Mouse (Mus musculus) hindbrain, embryonic 16.5 days (tissue): ENCODE data around the gene Tgfb2. TPM values are rescaled to one million over a fixed set of nuclear protein-coding genes. Genes with fewer than 3 reads are reported as not detected.

ENCODE experiments used
- ATAC-seq: fragments of 200-750 bp; cut with Nextera tagmentation; 2 replicates; pipeline ENCODE4 v1.8.0; 2017; ENCODE audit warnings: moderate TSS enrichment, moderate library complexity
- H3K27ac ChIP-seq: fragments of 300-500 bp; sonication (generic); 2 replicates; pipeline ENCODE4 v1.5.1; 2014; ENCODE audit warnings: low read depth, mild to moderate bottlenecking, control low read depth, low read length, moderate library complexity
- H3K27me3 ChIP-seq: fragments of 300-500 bp; sonication (generic); replicated peaks from 2 replicates; pipeline ENCODE4 v1.6.1; 2014; ENCODE audit warnings: low read length; ENCODE audit not compliant: control insufficient read depth, insufficient read depth
- H3K36me3 ChIP-seq: fragments of 300-500 bp; sonication (generic); 2 replicates; pipeline ENCODE4 v1.6.1; 2014; ENCODE audit warnings: mild to moderate bottlenecking, low read length, moderate library complexity, mixed read lengths; ENCODE audit not compliant: control insufficient read depth, insufficient read depth
- H3K4me1 ChIP-seq: fragments of 300-500 bp; sonication (generic); 2 replicates; pipeline ENCODE4 v1.6.1; 2014; ENCODE audit warnings: low read depth, low read length; ENCODE audit not compliant: control insufficient read depth, insufficient read depth
- H3K4me2 ChIP-seq: fragments of 300-500 bp; sonication (generic); 2 replicates; pipeline ENCODE4 v1.6.1; 2014; ENCODE audit warnings: mild to moderate bottlenecking, low read length, control low read depth, moderate library complexity
- H3K4me3 ChIP-seq: fragments of 300-500 bp; sonication (generic); 2 replicates; pipeline ENCODE4 v1.5.1; 2014; ENCODE audit warnings: mild to moderate bottlenecking, low read length, control low read depth, moderate library complexity
- H3K9ac ChIP-seq: fragments of 300-500 bp; sonication (generic); 2 replicates; pipeline ENCODE4 v1.6.1; 2014; ENCODE audit warnings: low read depth, mild to moderate bottlenecking, control low read depth, low read length, moderate library complexity
- H3K9me3 ChIP-seq: fragments of 300-500 bp; sonication (generic); 2 replicates; pipeline ENCODE4 v1.6.1; 2014; ENCODE audit warnings: mild to moderate bottlenecking, low read length, moderate library complexity; ENCODE audit not compliant: control insufficient read depth
- WGBS: fragments of 180-500 bp; shearing (Covaris S2); extraction: QIAGEN DNeasy Blood & Tissue Kit; methylation state at CpG from one replicate; pipeline ENCODE4 v1.1.7; 2014; 5-methylcytosine and 5-hydroxymethylcytosine counted together
- polyA plus RNA-seq: library from polyadenylated mRNA; unstranded; fragments of >200 nt; fragmentation: Nextera tagmentation; extraction: Ambion mirVana; gene quantifications from 2 replicates; pipeline ENCODE4 v1.2.1, GENCODE M21; 2015

Tgfb2 gene
- polyA plus RNA-seq, 1 experiment from 2014 or later = 35.7 TPM

GRCm38 (mm10) chr1:186721846-186722245 is 16.1 kb upstream of the Tgfb2 start:
- Histone ChIP-seq H3K4me1 (peaks cover 3% of the 10 kb centered on the region), H3K9me3 (no peaks in the 10 kb centered on the region), H3K4me2 (no peak overlapping the region), H3K27me3 (no peaks in the 10 kb centered on the region), H3K9ac (no peak overlapping the region), H3K36me3 (0 out of 2 replicates have a peak, but pooled peaks cover 4% of the 10 kb centered on the region), H3K4me3 (no peak overlapping the region), H3K27ac (no peak overlapping the region)
- peak; percentile 76 for ATAC-seq
- WGBS = 34% methylated on average over 12 of the region's 12 CpGs

DNA sequence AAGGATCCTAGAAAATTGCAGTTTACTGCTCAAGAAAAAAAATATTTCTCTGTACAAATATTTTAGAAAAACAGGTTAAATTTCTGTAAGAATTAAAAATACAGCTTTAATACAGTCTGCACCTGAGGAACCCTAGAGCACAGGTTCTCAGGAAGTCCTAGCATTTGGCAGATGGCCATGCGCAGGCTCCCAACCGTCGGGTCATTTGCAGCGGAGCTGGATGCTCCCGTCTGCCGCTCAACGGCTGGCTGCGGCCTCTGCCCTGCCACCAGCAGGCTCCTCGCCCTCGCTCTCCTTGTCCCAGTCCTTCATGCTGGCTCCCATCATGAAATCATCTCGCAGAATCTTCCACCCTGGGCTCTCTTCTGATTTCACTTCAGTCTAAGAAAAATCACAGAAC is 15.4 kb upstream of the Tgfb2 start:
- no peak overlapping the region for H3K4me2 ChIP-seq
- H3K27me3 ChIP-seq = no peaks in the 10 kb centered on the region
- H3K27ac ChIP-seq = no peak overlapping the region
- H3K9ac ChIP-seq = no peak overlapping the region
- no peak for ATAC-seq
- H3K4me3 ChIP-seq = no peak overlapping the region
- H3K9me3 ChIP-seq = no peaks in the 10 kb centered on the region
- 84% methylated on average over 11 of the region's 11 CpGs for WGBS
- H3K36me3 ChIP-seq = 0 out of 2 replicates have a peak, but pooled peaks cover 5% of the 10 kb centered on the region
- peaks cover 3% of the 10 kb centered on the region for H3K4me1 ChIP-seq

DNA sequence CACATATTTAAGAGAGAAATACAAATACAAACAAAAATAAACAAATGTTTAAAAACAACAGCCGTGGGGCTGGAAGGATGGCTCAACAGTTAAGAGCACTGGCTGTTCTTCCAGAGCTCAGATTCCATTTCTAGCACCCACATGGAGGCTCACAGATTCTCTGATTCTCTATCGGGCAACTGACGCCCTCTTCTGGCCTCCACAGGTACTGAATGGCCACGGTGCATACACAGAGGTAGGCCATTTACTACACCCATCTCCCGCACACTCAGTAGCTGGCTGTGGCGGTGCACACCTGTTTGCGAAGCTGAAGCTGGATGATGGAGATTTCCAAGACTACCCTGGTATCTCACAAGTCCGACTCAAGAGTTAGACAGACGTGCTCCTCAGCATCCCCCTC is 13.9 kb upstream of the Tgfb2 start:
- Histone ChIP-seq H3K27ac (no peak overlapping the region), H3K4me2 (no peak overlapping the region), H3K4me1 (peaks cover 3% of the 10 kb centered on the region), H3K9ac (no peak overlapping the region), H3K9me3 (no peaks in the 10 kb centered on the region), H3K27me3 (no peaks in the 10 kb centered on the region), H3K36me3 (0 out of 2 replicates have a peak, but pooled peaks cover 5% of the 10 kb centered on the region), H3K4me3 (no peak overlapping the region)
- 96% methylated on average over 9 of the region's 9 CpGs for WGBS
- no peak for ATAC-seq

DNA sequence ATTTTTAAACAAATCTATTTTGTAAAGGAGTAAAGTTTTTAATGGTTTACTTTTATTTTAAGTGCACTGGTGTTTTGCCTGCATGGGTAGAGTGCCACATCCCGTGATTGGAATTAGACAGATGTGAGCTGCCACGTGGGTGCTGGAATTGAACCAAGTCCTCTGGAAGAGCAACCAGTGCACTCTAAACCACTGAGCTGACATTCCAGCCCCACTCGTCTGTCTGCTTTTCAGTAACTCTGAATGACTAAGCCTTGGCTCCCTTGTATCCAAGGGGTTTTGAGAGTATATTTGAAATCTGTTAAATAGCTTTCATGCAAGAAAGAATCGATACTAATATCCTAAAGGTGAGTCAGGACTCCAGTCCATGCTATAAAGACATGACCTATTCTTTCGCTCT is 13.1 kb upstream of the Tgfb2 start:
- Histone ChIP-seq H3K4me3 (no peak overlapping the region), H3K27ac (no peak overlapping the region), H3K9me3 (no peaks in the 10 kb centered on the region), H3K27me3 (no peaks in the 10 kb centered on the region), H3K36me3 (0 out of 2 replicates have a peak, but pooled peaks cover 5% of the 10 kb centered on the region), H3K4me1 (peaks cover 3% of the 10 kb centered on the region), H3K4me2 (no peak overlapping the region), H3K9ac (no peak overlapping the region)
- WGBS = 77% methylated on average over 5 of the region's 5 CpGs
- ATAC-seq = no peak

DNA sequence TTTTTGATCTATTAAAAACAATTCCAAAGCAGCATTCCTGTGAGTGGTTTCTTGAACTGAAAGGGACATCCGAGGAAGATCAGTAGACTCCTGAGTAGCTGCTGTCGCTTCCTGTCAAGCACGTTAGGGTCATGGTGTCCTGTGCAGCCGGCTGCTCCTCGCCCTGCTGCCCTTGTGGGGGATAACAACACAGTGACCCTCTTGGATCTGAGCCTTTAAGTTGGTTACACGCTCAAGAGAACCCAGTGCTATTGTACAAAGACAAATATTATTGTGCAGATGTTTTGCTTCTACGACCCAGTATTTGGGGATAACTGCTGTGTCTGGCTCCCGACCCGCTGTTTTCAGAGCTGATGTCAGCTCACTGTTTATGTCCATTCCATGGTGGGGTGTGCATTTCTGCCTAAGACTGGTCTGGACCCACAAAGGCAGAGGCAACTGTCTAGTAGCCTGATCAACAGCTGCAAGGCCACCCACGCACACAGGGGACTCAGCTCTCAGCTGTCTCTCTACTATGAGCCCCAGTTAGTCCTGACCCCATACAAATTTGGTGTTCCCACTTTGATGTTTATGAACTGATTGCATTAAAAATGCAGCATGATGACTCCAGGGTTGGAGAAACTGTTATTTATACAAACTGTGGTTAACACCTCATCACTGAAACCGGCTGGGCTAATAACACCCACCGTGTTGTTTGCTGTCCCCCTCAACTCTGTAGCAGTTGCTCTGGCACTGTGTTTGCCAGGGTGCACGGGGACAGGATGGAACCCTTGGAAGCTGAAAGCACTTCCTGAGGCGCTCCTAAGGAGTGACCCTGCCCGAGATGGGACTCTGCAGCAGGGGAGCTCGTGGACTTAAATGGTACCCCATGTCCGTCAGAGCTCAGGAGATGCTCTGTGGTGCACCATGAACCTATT is 9.4 kb upstream of the Tgfb2 start:
- Histone ChIP-seq H3K36me3 (0 out of 2 replicates have a peak, but pooled peaks cover 2% of the 10 kb centered on the region), H3K4me2 (no peak overlapping the region), H3K27ac (no peak overlapping the region), H3K27me3 (no peaks in the 10 kb centered on the region), H3K9ac (no peak overlapping the region), H3K4me1 (no peaks in the 10 kb centered on the region), H3K9me3 (no peaks in the 10 kb centered on the region), H3K4me3 (no peak overlapping the region)
- 80% methylated on average over 17 of the region's 17 CpGs for WGBS
- no peak for ATAC-seq

- Histone ChIP-seq H3K36me3 (0 out of 2 replicates have a peak, but pooled peaks cover 2% of the 10 kb centered on the region), H3K27ac (no peak overlapping the region), H3K9me3 (no peaks in the 10 kb centered on the region), H3K27me3 (no peaks in the 10 kb centered on the region), H3K4me2 (no peak overlapping the region), H3K4me1 (no peaks in the 10 kb centered on the region), H3K9ac (no peak overlapping the region), H3K4me3 (no peak overlapping the region)
- no peak for ATAC-seq
- WGBS = 86% methylated on average over 4 of the region's 4 CpGs
Measured at GRCm38 (mm10) chr1:186714215-186714614, 8.4 kb upstream of the Tgfb2 start.

DNA sequence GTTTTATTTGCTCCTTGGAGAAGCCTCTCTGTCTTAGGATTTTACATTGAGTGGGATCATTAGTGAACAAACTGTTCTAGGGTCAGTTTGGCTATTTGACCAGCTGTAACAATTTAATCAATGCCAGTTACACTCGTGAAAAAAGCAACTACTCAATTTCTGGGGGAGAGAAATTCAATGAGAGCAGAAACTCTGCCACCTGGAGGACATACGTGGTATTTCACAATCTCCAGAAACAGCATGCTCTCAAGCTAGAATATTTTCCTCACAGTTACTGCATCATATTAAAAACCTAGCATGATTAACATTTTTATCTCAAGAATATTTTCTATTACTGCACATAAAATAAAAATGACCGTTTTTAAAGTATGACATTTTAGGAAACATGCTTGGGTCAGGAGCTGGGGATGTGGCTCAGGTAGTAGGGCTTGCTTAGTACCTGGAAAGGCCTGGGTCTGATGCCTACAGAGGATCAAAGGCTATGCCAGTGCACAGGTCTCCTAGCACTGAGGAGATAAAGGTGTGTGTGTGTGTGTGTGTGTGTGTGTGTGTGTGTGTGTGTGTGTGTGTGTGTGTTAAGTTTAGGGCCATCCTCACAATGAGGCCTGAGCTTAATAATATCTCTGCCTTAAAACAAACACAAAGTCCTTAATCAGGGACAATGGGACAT is 7.1 kb upstream of the Tgfb2 start:
- Histone ChIP-seq H3K9me3 (no peaks in the 10 kb centered on the region), H3K9ac (no peak overlapping the region), H3K4me2 (no peak overlapping the region), H3K36me3 (0 out of 2 replicates have a peak, but pooled peaks cover 2% of the 10 kb centered on the region), H3K27me3 (no peaks in the 10 kb centered on the region), H3K4me1 (no peaks in the 10 kb centered on the region), H3K4me3 (no peak overlapping the region), H3K27ac (no peak overlapping the region)
- ATAC-seq = no peak
- WGBS = 3% methylated on average over 3 of the region's 3 CpGs

- no peaks in the 10 kb centered on the region for H3K36me3 ChIP-seq
- WGBS = under 1% methylated on average over 43 of the region's 65 CpGs
- H3K4me1 ChIP-seq = peaks cover 14% of the 10 kb centered on the region
- no peaks in the 10 kb centered on the region; the same call in 1 of the 2 replicates for H3K27me3 ChIP-seq
- H3K9me3 ChIP-seq = no peaks in the 10 kb centered on the region
- peak overlapping the region; percentile 79 for H3K27ac ChIP-seq
- H3K4me3 ChIP-seq = peak overlapping the region; percentile 80
- ATAC-seq = peak; percentile 75
- H3K9ac ChIP-seq = peak overlapping the region; percentile 80
- peak overlapping the region; percentile 96 for H3K4me2 ChIP-seq
Measured at GRCm38 (mm10) chr1:186705203-186705914, 430 bp downstream of the Tgfb2 start.
